Mouse (Mus musculus): Measurements from ENCODE around the gene Gm10134. TPM values are rescaled to one million over a fixed set of nuclear protein-coding genes. Genes with fewer than 3 reads are reported as not detected.

Gm10134 gene
- polyA plus RNA-seq, 1 experiment from 2014 or later, result 3.5 TPM

- Histone ChIP-seq H3K9ac (no peak overlapping the region), H3K27me3 (no peaks in the 10 kb centered on the region), H3K4me3 (no peak overlapping the region), H3K9me3 (no peaks in the 10 kb centered on the region), H3K4me2 (peak overlapping the region; percentile 23; the same call in 1 of the 2 replicates), H3K36me3 (no peaks in the 10 kb centered on the region), H3K4me1 (peaks cover 40% of the 10 kb centered on the region), H3K27ac (peak overlapping the region; percentile 79)
- WGBS, result 12% methylated on average over 11 of the region's 11 CpGs
- peak; percentile 64 for ATAC-seq (ENCODE audit: borderline replicate concordance, extremely low read depth, low FRiP score, low TSS enrichment)
Measured at GRCm38 (mm10) chr2:28525219-28525942, 19.5 kb downstream of the Gm10134 start.

- peak overlapping the region; percentile 19; the same call in 1 of the 2 replicates for H3K4me2 ChIP-seq
- H3K4me1 ChIP-seq, result peaks cover 43% of the 10 kb centered on the region
- no peak overlapping the region for H3K4me3 ChIP-seq
- no peaks in the 10 kb centered on the region for H3K9me3 ChIP-seq
- no peaks in the 10 kb centered on the region for H3K36me3 ChIP-seq
- no peaks in the 10 kb centered on the region for H3K27me3 ChIP-seq
- WGBS, result 36% methylated on average over 12 of the region's 12 CpGs
- peak overlapping the region; percentile 79 for H3K27ac ChIP-seq
- ATAC-seq (ENCODE audit: borderline replicate concordance, extremely low read depth, low FRiP score, low TSS enrichment), result 0 out of 2 replicates have a peak, but pooled peaks have one; percentile 2
- H3K9ac ChIP-seq, result no peak overlapping the region
Measured at GRCm38 (mm10) chr2:28525943-28526876, 20.3 kb downstream of the Gm10134 start.

GRCm38 (mm10) chr2:28527436-28528353 lies 21.8 kb downstream of the Gm10134 start:
- Histone ChIP-seq H3K9me3 (no peaks in the 10 kb centered on the region), H3K27me3 (no peaks in the 10 kb centered on the region), H3K4me3 (no peak overlapping the region), H3K27ac (no peak overlapping the region), H3K4me1 (peaks cover 50% of the 10 kb centered on the region), H3K36me3 (no peaks in the 10 kb centered on the region), H3K4me2 (no peak overlapping the region), H3K9ac (no peak overlapping the region)
- ATAC-seq (ENCODE audit: borderline replicate concordance, extremely low read depth, low FRiP score, low TSS enrichment), result no peak
- 84% methylated on average over 20 of the region's 20 CpGs for WGBS

GRCm38 (mm10) chr2:28528354-28528730 lies 22.4 kb downstream of the Gm10134 start:
- H3K4me3 ChIP-seq, result no peak overlapping the region
- 83% methylated on average over 7 of the region's 7 CpGs for WGBS
- no peaks in the 10 kb centered on the region for H3K36me3 ChIP-seq
- no peak for ATAC-seq (ENCODE audit: borderline replicate concordance, extremely low read depth, low FRiP score, low TSS enrichment)
- no peaks in the 10 kb centered on the region for H3K27me3 ChIP-seq
- H3K4me2 ChIP-seq, result no peak overlapping the region
- no peaks in the 10 kb centered on the region for H3K9me3 ChIP-seq
- H3K9ac ChIP-seq, result no peak overlapping the region
- no peak overlapping the region for H3K27ac ChIP-seq
- H3K4me1 ChIP-seq, result peaks cover 51% of the 10 kb centered on the region

- ATAC-seq (ENCODE audit: borderline replicate concordance, extremely low read depth, low FRiP score, low TSS enrichment), result no peak
- Histone ChIP-seq H3K9me3 (no peaks in the 10 kb centered on the region), H3K27me3 (no peaks in the 10 kb centered on the region), H3K27ac (no peak overlapping the region), H3K9ac (no peak overlapping the region), H3K4me2 (no peak overlapping the region), H3K36me3 (no peaks in the 10 kb centered on the region), H3K4me1 (peaks cover 51% of the 10 kb centered on the region), H3K4me3 (no peak overlapping the region)
- 72% methylated on average over 4 of the region's 4 CpGs for WGBS
Measured at GRCm38 (mm10) chr2:28529856-28530255, 24.0 kb downstream of the Gm10134 start.

GRCm38 (mm10) chr2:28530311-28530710 lies 24.4 kb downstream of the Gm10134 start:
- Histone ChIP-seq H3K27ac (no peak overlapping the region), H3K4me3 (no peak overlapping the region), H3K9me3 (no peaks in the 10 kb centered on the region), H3K4me2 (no peak overlapping the region), H3K36me3 (no peaks in the 10 kb centered on the region), H3K27me3 (no peaks in the 10 kb centered on the region), H3K9ac (no peak overlapping the region; the same call in 1 of the 2 replicates), H3K4me1 (peaks cover 51% of the 10 kb centered on the region)
- WGBS, result 62% methylated on average over 7 of the region's 7 CpGs
- ATAC-seq (ENCODE audit: borderline replicate concordance, extremely low read depth, low FRiP score, low TSS enrichment), result no peak

- no peaks in the 10 kb centered on the region for H3K27me3 ChIP-seq
- ATAC-seq (ENCODE audit: borderline replicate concordance, extremely low read depth, low FRiP score, low TSS enrichment), result peak; percentile 92
- WGBS, result 3% methylated on average over 48 of the region's 49 CpGs
- H3K27ac ChIP-seq, result peak overlapping the region; percentile 83
- no peaks in the 10 kb centered on the region for H3K9me3 ChIP-seq
- H3K4me2 ChIP-seq, result peak overlapping the region; percentile 90
- peak overlapping the region; percentile 74 for H3K4me3 ChIP-seq
- peaks cover 62% of the 10 kb centered on the region for H3K4me1 ChIP-seq
- H3K9ac ChIP-seq, result peak overlapping the region; percentile 78
- no peaks in the 10 kb centered on the region for H3K36me3 ChIP-seq
Measured at GRCm38 (mm10) chr2:28532938-28533771, 27.3 kb downstream of the Gm10134 start.

- WGBS, result 69% methylated on average over 7 of the region's 7 CpGs
- ATAC-seq (ENCODE audit: borderline replicate concordance, extremely low read depth, low FRiP score, low TSS enrichment), result no peak
- Histone ChIP-seq H3K4me3 (peak overlapping the region; percentile 74), H3K4me2 (peak overlapping the region; percentile 90), H3K36me3 (no peaks in the 10 kb centered on the region), H3K27ac (peak overlapping the region; percentile 83), H3K27me3 (no peaks in the 10 kb centered on the region), H3K9me3 (no peaks in the 10 kb centered on the region), H3K9ac (peak overlapping the region; percentile 78), H3K4me1 (peaks cover 71% of the 10 kb centered on the region)
Measured at GRCm38 (mm10) chr2:28533901-28534435, 28.1 kb downstream of the Gm10134 start.

GRCm38 (mm10) chr2:28534436-28535262 lies 28.8 kb downstream of the Gm10134 start:
- no peaks in the 10 kb centered on the region for H3K9me3 ChIP-seq
- ATAC-seq (ENCODE audit: borderline replicate concordance, extremely low read depth, low FRiP score, low TSS enrichment), result no peak
- H3K9ac ChIP-seq, result peak overlapping the region; percentile 78; the same call in 1 of the 2 replicates
- WGBS, result 38% methylated on average over 11 of the region's 11 CpGs
- no peaks in the 10 kb centered on the region for H3K36me3 ChIP-seq
- H3K27ac ChIP-seq, result peak overlapping the region; percentile 83
- H3K4me2 ChIP-seq, result peak overlapping the region; percentile 90
- H3K4me3 ChIP-seq, result peak overlapping the region; percentile 74
- no peaks in the 10 kb centered on the region for H3K27me3 ChIP-seq
- peaks cover 77% of the 10 kb centered on the region for H3K4me1 ChIP-seq

GRCm38 (mm10) chr2:28535263-28535540 lies 29.3 kb downstream of the Gm10134 start:
- WGBS, result 33% methylated on average over 4 of the region's 4 CpGs
- Histone ChIP-seq H3K9ac (no peak overlapping the region), H3K27me3 (no peaks in the 10 kb centered on the region), H3K9me3 (no peaks in the 10 kb centered on the region), H3K4me2 (peak overlapping the region; percentile 90), H3K4me3 (peak overlapping the region; percentile 74; the same call in 1 of the 2 replicates), H3K27ac (peak overlapping the region; percentile 83), H3K36me3 (no peaks in the 10 kb centered on the region), H3K4me1 (peaks cover 83% of the 10 kb centered on the region)
- no peak for ATAC-seq (ENCODE audit: borderline replicate concordance, extremely low read depth, low FRiP score, low TSS enrichment)
